Mouse (Mus musculus) CH12.LX (cell line): ENCODE measurements around the gene Etv6.

ENCODE experiments used
- CHD1 ChIP-seq: IDR thresholded peaks from 2 replicates; pipeline ENCODE4 v1.6.1; 2012; ENCODE audit warnings: low read depth, low read length, improper control_type of control experiment, inconsistent platforms
- EP300 ChIP-seq: IDR thresholded peaks from 2 replicates; pipeline ENCODE4 v1.6.1; 2011; ENCODE audit warnings: low read length, improper control_type of control experiment
- GABPA ChIP-seq: IDR thresholded peaks from 2 replicates; pipeline ENCODE4 v1.6.1; 2012; ENCODE audit warnings: low read depth, low read length, improper control_type of control experiment, inconsistent platforms; ENCODE audit not compliant: insufficient replicate concordance
- POLR2A ChIP-seq: IDR thresholded peaks from 2 replicates; pipeline ENCODE4 v1.6.1; 2011; ENCODE audit warnings: low read depth, mild to moderate bottlenecking, improper control_type of control experiment, low read length

- TF ChIP-seq GABPA (no peak), EP300 (no peak), POLR2A (no peak), CHD1 (no peak)
Observed at GRCm38 (mm10) chr6:134083428-134083827, 47.9 kb downstream of the Etv6 start.
